In the genomic region with DNA sequence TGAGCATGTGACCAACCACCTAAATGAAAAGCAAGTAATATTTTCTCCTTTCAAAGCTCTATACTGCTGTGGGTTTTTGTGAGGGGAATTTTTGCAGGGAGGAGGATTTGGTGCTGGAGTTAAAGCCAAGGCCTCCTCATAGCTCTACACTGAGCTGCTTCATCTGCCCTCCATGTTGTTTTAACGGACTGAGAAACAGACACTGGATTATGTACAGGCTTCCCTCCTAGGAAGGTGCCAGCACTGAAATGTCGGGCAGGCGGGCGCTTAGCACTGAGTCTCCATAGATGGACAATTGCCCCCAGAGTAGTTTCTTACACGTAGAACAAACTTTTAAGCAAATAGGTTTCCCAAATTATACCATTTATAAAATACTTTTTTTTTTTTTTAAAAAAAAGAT, we compare ENCODE assay signal across 8 mouse cellular contexts. TPM values are rescaled to one million over a fixed set of nuclear protein-coding genes. Genes with fewer than 3 reads are reported as not detected.
A peak's percentile ranks its signal among the peaks of the same experiment; 100 is the strongest.
DNase-seq lines count a peak whose midpoint lies in the region; ATAC-seq and TF ChIP-seq lines count a peak whose summit lies in the region.

No protein-coding gene starts in this region.

- DNase-seq in heart, adult 11 months = peak; percentile 74
- no peak for DNase-seq in heart, adult 18-20 months
- DNase-seq in brain, embryonic 14.5 days (ENCODE audit: low read depth) = peak; percentile 59
- DNase-seq in hindbrain, embryonic 10.5 days (ENCODE audit: low spot score) = peak; percentile 39
- DNase-seq in urinary bladder, postnatal 10 days (ENCODE audit: low spot score) = no peak
- DNase-seq in ovary, adult 18-20 months (ENCODE audit: low spot score) = no peak
- no peak for DNase-seq in lung, postnatal 14 days

- H3K36me3 ChIP-seq in hindbrain, embryonic 10.5 days = peaks cover 33% of the 10 kb centered on the region
- H3K36me3 ChIP-seq in liver, embryonic 16.5 days (ENCODE audit: control insufficient read depth, insufficient read depth) = no peaks in the 10 kb centered on the region

- H3K9ac ChIP-seq in liver, embryonic 16.5 days (ENCODE audit: low read depth, low read length) = no peak overlapping the region

- 29% methylated on average over 5 of the region's 5 CpGs for WGBS in hindbrain, embryonic 10.5 days
- 51% methylated on average over 5 of the region's 5 CpGs for WGBS in liver, embryonic 16.5 days (ENCODE audit: insufficient replicate concordance)

- ATAC-seq in liver, embryonic 16.5 days (ENCODE audit: low read depth) = no peak

- H3K4me1 ChIP-seq in hindbrain, embryonic 10.5 days (replicated peaks) = peaks cover 16% of the 10 kb centered on the region
- no peaks in the 10 kb centered on the region; the same call in 1 of the 2 replicates for H3K4me1 ChIP-seq in liver, embryonic 16.5 days (ENCODE audit: control insufficient read depth, low read depth, low read length)

- H3K9me3 ChIP-seq in hindbrain, embryonic 10.5 days = peaks cover 3% of the 10 kb centered on the region; the same call in 1 of the 2 replicates
- H3K9me3 ChIP-seq in liver, embryonic 16.5 days (replicated peaks; ENCODE audit: control insufficient read depth, low read length) = no peaks in the 10 kb centered on the region

- no peak overlapping the region for H3K4me2 ChIP-seq in liver, embryonic 16.5 days (ENCODE audit: low read depth, low read length)

- TF ChIP-seq CTCF in brain, embryonic 14.5 days (IDR thresholded peaks at IDR 0.05; ENCODE audit: borderline replicate concordance, extremely low read depth, insufficient read depth, insufficient read length) = no peak

- peak overlapping the region; percentile 97 for H3K27ac ChIP-seq in hindbrain, embryonic 10.5 days
- H3K27ac ChIP-seq in liver, embryonic 16.5 days (ENCODE audit: low read length) = no peak overlapping the region

- peaks cover 100% of the 10 kb centered on the region for H3K27me3 ChIP-seq in hindbrain, embryonic 10.5 days (ENCODE audit: insufficient read depth, poor library complexity, severe bottlenecking)
- H3K27me3 ChIP-seq in liver, embryonic 16.5 days (ENCODE audit: control insufficient read depth, insufficient read depth, low read depth, low read length) = peaks cover 68% of the 10 kb centered on the region

- H3K4me3 ChIP-seq in hindbrain, embryonic 10.5 days = peak overlapping the region; percentile 72
- peak overlapping the region; percentile 65 for H3K4me3 ChIP-seq in liver, embryonic 16.5 days (ENCODE audit: low read depth, low read length)

- no peak for TF ChIP-seq POLR2A in brain, embryonic 14.5 days (IDR thresholded peaks at IDR 0.05; ENCODE audit: borderline replicate concordance, extremely low read depth, insufficient read depth, insufficient read length, poor library complexity, severe bottlenecking)

RNA-seq across cellular contexts. Expression of a gene that starts 4.1 kb away (rescaled TPM):
- 10 to 100 TPM; 55.7 to 65.7 TPM for total RNA-seq in heart, adult 18-20 months (2021)
- 128 and 146 TPM in 2 replicates for polyA plus RNA-seq in brain, embryonic 14.5 days (2012; rRNA removed)
- polyA plus RNA-seq in hindbrain, embryonic 10.5 days (2016; fragmentation: Nextera tagmentation; extraction: Ambion mirVana) = 410 and 548 TPM in 2 replicates
- 209 and 240 TPM in 2 replicates for polyA plus RNA-seq in liver, embryonic 16.5 days (2015; fragmentation: Nextera tagmentation; extraction: Ambion mirVana)

Comparison
In these comparisons a context has a peak if more than half of its experiments do, and no peak if none do; other contexts are left out.
1. DNase-seq: peak in heart, adult 11 months (single experiment), brain, embryonic 14.5 days (single experiment) and hindbrain, embryonic 10.5 days (single experiment); none in heart, adult 18-20 months (0 of 2), urinary bladder, postnatal 10 days (single experiment), ovary, adult 18-20 months (single experiment) and lung, postnatal 14 days (single experiment).